Mouse (Mus musculus) cerebellum, adult 2 months (tissue): ENCODE results near the gene Lama4. TPM values are rescaled to one million over a fixed set of nuclear protein-coding genes. Genes with fewer than 3 reads are reported as not detected.

Source experiments
- DNase-seq, 2 experiments: peaks; one replicate each; pipeline ENCODE4 v3.0.0; 2021
- H3K27ac ChIP-seq: fragments of 200-500 bp; 2 replicates; pipeline ENCODE4 v1.5.1; 2012; ENCODE audit warnings: low read length, control low read depth, inconsistent platforms; ENCODE audit not compliant: insufficient read depth
- H3K27me3 ChIP-seq: fragments of 200-500 bp; 2 replicates; pipeline ENCODE4 v1.6.1; 2012; ENCODE audit warnings: inconsistent platforms, mild to moderate bottlenecking, low read length, moderate library complexity; ENCODE audit not compliant: control insufficient read depth, insufficient read depth
- H3K4me1 ChIP-seq: fragments of 200-500 bp; 2 replicates; pipeline ENCODE4 v1.6.1; 2011; ENCODE audit warnings: low read length; ENCODE audit not compliant: control insufficient read depth, insufficient read depth
- H3K4me3 ChIP-seq: fragments of 200-500 bp; replicated peaks from 2 replicates; pipeline ENCODE3; 2011; ENCODE audit warnings: mild to moderate bottlenecking, low read depth, low read length, control low read depth; ENCODE audit not compliant: insufficient read depth
- CTCF ChIP-seq: fragments of 200-500 bp; IDR thresholded peaks from 2 replicates; pipeline ENCODE4 v1.5.1; 2011; ENCODE audit warnings: low read depth, mild to moderate bottlenecking, control low read depth, low read length, moderate library complexity, borderline replicate concordance; ENCODE audit not compliant: insufficient read depth
- POLR2A ChIP-seq: fragments of 200-500 bp; IDR thresholded peaks from 2 replicates; pipeline ENCODE4 v1.6.1; 2011; ENCODE audit warnings: low read length, control low read depth, borderline replicate concordance; ENCODE audit not compliant: insufficient read depth
- WGBS: fragments of 180-500 bp; shearing (Covaris S2); methylation state at CpG from one replicate; pipeline ENCODE4 v1.1.7; 2018; 5-methylcytosine and 5-hydroxymethylcytosine counted together
- polyA plus RNA-seq: library from polyadenylated mRNA; depleted of rRNA; stranded (reverse); fragments of >200 nt; gene quantifications from 2 replicates; pipeline ENCODE4 v1.2.3, GENCODE M21; 2012

The Lama4 gene
- polyA plus RNA-seq, 1 experiment: 2.1 TPM

- WGBS: 12% methylated on average over 10 of the region's 10 CpGs
- no peak for DNase-seq
- H3K27ac ChIP-seq: no peak overlapping the region
- TF ChIP-seq CTCF: no peak
- TF ChIP-seq POLR2A: no peak
- H3K4me1 ChIP-seq: no peaks in the 10 kb centered on the region
- no peak overlapping the region for H3K4me3 ChIP-seq
- no peaks in the 10 kb centered on the region; the same call in 1 of the 2 replicates for H3K27me3 ChIP-seq
Observed at GRCm38 (mm10) chr10:39047775-39048174, 82.5 kb downstream of the Lama4 start.

DNA sequence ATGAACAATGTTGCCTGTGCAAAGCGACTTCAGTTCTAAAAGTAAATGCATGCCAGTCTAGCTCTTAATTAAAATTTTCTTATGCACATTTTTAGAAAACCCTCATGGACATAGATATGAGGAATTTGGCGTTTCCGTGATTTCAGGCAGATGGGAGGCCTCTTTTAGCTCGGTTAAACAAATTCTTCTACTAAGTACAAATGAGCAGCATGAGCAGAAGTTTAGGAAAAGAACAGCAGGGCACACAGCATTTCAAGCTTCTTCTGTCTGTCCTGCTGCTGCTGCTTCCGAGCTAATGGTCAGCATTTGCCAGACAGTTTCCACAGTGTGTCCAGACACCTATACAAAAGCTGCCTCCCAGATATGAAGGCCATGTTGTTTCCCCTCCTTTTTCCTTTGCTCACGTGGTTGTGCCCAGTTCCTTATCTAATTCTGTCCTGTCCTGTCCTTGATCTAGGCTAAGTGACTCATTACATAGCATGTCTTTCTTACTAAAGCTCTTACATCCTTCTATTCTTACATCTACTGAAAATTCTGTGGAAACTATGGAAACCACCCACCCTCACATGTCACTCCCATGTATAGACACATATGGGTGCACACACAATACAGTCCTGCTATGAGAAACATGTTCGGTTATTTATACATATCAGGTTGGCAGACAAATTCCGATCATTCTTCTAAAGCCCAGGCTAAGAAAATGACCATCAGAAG is 84.4 kb downstream of the Lama4 start:
- DNase-seq: no peak
- H3K27me3 ChIP-seq: no peaks in the 10 kb centered on the region; the same call in 1 of the 2 replicates
- no peaks in the 10 kb centered on the region for H3K4me1 ChIP-seq
- H3K4me3 ChIP-seq: no peak overlapping the region
- WGBS: 73% methylated on average over 8 of the region's 8 CpGs
- TF ChIP-seq POLR2A (no peak), CTCF (no peak)
- H3K27ac ChIP-seq: no peak overlapping the region

GRCm38 (mm10) chr10:39056050-39056449 is 90.7 kb downstream of the Lama4 start:
- no peaks in the 10 kb centered on the region for H3K4me1 ChIP-seq
- no peak overlapping the region for H3K4me3 ChIP-seq
- TF ChIP-seq POLR2A (no peak), CTCF (no peak)
- DNase-seq: no peak
- no peak overlapping the region for H3K27ac ChIP-seq
- 90% methylated on average over 5 of the region's 5 CpGs for WGBS
- H3K27me3 ChIP-seq: no peaks in the 10 kb centered on the region

- no peak overlapping the region for H3K27ac ChIP-seq
- WGBS: 90% methylated on average over 5 of the region's 5 CpGs
- no peak for DNase-seq
- no peaks in the 10 kb centered on the region for H3K4me1 ChIP-seq
- no peaks in the 10 kb centered on the region for H3K27me3 ChIP-seq
- TF ChIP-seq CTCF (0 out of 2 replicates have a peak, but pooled peaks have one; percentile 6), POLR2A (no peak)
- H3K4me3 ChIP-seq: no peak overlapping the region
Observed at GRCm38 (mm10) chr10:39064732-39065131, 99.4 kb downstream of the Lama4 start.

DNA sequence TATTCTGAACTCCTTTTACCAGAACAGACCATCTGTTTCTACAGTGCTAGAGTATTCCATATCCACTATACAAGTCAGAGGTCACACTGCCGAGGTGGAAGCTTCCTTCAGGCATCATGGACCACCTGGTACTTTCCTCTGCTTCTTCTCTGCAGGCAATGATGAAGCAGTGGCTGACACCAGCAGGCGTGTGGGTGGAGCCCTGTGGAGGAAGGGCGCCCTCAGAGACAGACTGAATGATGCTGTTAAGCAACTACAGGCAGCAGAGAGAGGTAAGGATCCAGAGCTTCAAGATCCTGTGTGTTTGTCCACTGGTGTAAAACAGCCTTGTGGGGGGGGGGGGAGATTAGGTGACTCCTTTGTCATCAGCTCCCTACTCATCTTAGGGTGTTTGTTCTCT is 100.1 kb downstream of the Lama4 start:
- TF ChIP-seq CTCF (no peak), POLR2A (no peak)
- Histone ChIP-seq H3K27ac (no peak overlapping the region), H3K27me3 (no peaks in the 10 kb centered on the region), H3K4me3 (no peak overlapping the region), H3K4me1 (no peaks in the 10 kb centered on the region)
- WGBS: 59% methylated on average over 3 of the region's 3 CpGs
- no peak for DNase-seq

- TF ChIP-seq POLR2A (no peak), CTCF (no peak)
- no peaks in the 10 kb centered on the region for H3K27me3 ChIP-seq
- WGBS: 90% methylated on average over 4 of the region's 4 CpGs
- no peaks in the 10 kb centered on the region for H3K4me1 ChIP-seq
- H3K27ac ChIP-seq: no peak overlapping the region
- no peak for DNase-seq
- H3K4me3 ChIP-seq: no peak overlapping the region
Observed at GRCm38 (mm10) chr10:39066061-39066460, 100.7 kb downstream of the Lama4 start.

GRCm38 (mm10) chr10:39066962-39067361 is 101.6 kb downstream of the Lama4 start:
- no peaks in the 10 kb centered on the region for H3K27me3 ChIP-seq

GRCm38 (mm10) chr10:39072048-39072447 is 106.7 kb downstream of the Lama4 start:
- H3K27ac ChIP-seq: no peak overlapping the region
- 87% methylated on average over 4 of the region's 4 CpGs for WGBS
- H3K4me3 ChIP-seq: no peak overlapping the region
- no peak for DNase-seq
- TF ChIP-seq CTCF (no peak), POLR2A (no peak)
- H3K27me3 ChIP-seq: no peaks in the 10 kb centered on the region
- H3K4me1 ChIP-seq: no peaks in the 10 kb centered on the region

More at GRCm38 (mm10) chr10:39066962-39067361, 101.6 kb downstream of the Lama4 start:
- H3K4me1 ChIP-seq: no peaks in the 10 kb centered on the region
- no peak overlapping the region for H3K27ac ChIP-seq
- TF ChIP-seq CTCF (peak; percentile 45; the same call in 1 of the 2 replicates), POLR2A (no peak)
- no peak overlapping the region for H3K4me3 ChIP-seq
- DNase-seq: peak; percentile 9 to 22
